Mouse (Mus musculus): ENCODE measurements around the gene Gm28168.
"Not testable (repeated sequence)": the region's sequence is repeated elsewhere in the genome, so short reads cannot be mapped to it uniquely, and the experiment has no call there.

Gene Gm28168

DNA sequence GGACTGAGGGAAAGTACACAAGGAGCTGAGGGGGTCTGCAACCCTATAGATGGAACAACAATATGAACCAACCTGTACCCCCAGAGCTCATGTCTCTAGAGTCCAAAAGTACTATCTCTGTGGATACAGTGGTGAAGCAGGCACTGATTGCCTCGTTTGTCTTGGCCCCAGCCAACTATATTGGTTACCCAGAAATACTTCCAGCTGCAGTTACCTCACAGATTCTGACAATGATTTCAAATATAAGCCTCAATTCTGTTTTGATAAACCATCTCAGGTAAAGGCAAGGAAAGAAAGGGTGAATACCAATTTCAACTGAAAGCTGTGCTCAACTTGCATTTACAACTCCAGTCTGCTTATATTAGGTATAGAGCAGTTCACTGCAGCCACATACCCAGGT is at the start of gene Gm28168:
Gm28168 (plus strand) TSS at position 301 of the 400 bp plus-strand sequence.
- DNase-seq (ENCODE audit: low spot score) = not testable (repeated sequence)

DNA sequence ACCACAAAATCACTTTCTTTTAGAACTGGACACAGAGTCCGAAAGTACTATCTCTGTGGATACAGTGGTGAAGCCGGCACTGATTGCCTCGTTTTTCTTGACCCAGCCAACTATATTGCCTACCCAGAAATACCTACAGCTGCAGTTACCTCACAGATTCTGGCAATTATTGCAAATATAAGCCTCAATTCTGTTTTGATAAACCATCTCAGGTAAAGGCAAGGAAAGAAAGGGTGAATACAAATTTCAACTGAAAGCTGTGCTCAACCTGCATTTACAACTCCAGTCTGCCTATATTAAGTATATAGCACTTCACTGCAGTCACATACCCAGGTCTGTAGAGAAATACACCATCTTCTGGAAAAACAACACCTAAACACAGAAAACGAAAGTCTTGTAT is 37.8 kb downstream of the Gm28168 start, which contains the start of gene Gm7145:
Gm7145 (plus strand) TSS at position 301 of the 400 bp plus-strand sequence.
- no peak for DNase-seq (ENCODE audit: low spot score)

All from layer of hippocampus, adult 11-12 months (tissue).